Mouse (Mus musculus) neural tube, embryonic 10.5 days (tissue): Measurements from ENCODE around the gene Akr1c14.
A peak's percentile ranks its signal among the peaks of the same experiment; 100 is the strongest.
"Not testable (repeated sequence)": the region's sequence is repeated elsewhere in the genome, so short reads cannot be mapped to it uniquely, and the experiment has no call there.

Experiments used
- DNase-seq: peaks from one replicate; pipeline ENCODE4 v3.0.0-alpha.2; 2017; ENCODE audit warnings: low spot score; ENCODE audit errors: extremely low spot score

The Akr1c14 gene

DNA sequence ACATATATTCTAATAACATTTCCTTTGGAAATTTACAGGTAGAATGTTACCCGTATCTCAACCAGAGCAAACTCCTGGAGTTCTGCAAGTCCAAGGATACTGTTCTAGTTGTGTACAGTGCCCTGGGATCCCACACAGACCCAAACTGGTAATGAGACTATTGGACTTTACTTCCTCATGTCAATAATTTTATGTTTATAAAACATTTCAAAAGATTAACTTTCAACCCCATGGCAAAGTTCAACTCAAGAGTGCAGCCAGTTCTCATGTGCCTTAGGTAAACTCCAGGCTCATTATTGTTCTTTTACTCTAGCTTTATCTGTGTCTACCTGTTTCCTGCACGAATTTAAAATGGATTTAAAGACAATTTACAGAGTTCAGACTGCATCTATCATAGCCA lies at the start of gene Akr1c14:
TSS of gene Akr1c14 (plus strand) at position 293 of the 400 bp plus-strand sequence.
- DNase-seq = no peak

DNA sequence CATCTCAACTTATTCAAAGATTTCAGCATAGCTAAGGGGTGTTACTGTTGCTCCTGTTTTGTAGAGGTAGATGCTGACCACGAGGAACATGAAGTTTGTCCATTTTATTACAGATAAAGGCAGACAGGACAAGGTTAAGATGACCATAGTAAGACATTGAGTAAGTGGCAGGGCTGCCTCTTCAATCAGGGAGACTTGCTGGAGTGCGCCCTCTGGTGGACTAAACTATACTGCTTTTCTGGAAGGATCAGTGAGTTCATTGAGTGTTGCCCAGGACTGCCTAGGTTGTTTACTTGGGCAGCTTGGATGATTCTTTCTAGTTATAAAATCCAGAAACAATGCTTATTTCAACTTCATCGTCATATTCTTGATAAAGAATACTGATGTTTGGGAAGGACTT lies 47.1 kb upstream of the Akr1c14 start:
- DNase-seq = peak; percentile 73

GRCm38 (mm10) chr13:4010784-4011183 lies 38.0 kb upstream of the Akr1c14 start:
- no peak for DNase-seq

DNA sequence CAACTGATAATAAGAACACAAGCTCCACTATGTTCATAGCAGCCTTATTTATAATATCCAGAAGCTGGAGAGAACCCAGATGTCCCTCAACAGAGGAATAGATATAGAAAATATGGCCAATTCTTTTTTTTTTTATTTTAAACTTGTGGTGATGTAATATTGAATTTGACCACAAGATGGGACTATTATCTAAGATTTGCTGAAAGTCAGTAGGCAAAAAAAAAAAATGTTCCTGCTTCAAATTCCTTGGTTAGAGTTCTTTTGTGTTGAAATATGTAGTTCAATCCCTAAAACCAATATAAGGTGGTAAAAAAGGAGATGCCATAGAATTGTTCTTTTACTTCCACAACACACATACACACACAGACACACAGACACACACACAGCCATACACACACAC lies 35.0 kb upstream of the Akr1c14 start:
- DNase-seq = no peak

DNA sequence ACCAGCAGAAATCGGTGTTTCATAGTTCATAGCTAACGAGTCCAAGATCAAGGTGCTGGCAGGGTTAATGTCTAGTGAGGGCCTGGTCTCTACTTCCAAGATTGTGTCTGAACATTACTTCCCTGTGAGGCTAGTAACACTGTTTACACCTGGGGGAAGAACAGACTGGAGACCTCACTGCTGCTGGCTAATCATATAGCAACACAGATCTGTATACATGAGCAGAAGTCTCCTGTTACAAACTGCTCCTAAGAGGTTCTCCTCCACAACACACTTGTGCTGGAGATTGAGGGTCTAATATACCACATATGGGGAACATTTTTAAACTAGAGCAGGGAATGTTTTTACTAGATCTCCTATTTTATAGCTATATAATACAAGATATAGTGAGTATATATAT lies 18.9 kb upstream of the Akr1c14 start:
- DNase-seq = no peak

- no peak for DNase-seq
Measured at GRCm38 (mm10) chr13:4032512-4032911, 16.3 kb upstream of the Akr1c14 start.

GRCm38 (mm10) chr13:4035052-4035451 lies 13.8 kb upstream of the Akr1c14 start:
- no peak for DNase-seq

DNA sequence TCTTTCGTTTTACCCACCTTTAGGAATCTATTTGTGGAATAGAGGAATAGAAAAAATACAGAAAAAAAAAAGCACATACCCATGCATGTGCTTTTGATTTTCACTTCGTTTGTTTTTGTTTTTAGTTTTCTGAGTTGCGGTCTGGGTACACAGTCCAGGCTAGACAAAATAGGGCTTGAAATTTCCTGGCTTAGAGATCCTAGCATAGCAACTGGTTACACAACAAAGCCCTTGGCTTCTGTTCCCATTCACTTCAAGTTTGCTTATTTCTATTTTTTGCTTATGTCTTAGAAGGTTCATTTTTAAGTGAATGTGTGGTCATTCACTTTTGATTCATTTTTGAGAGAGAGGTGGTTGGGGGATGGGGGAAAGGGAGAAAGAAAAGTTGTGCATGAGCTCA lies 2.7 kb upstream of the Akr1c14 start:
- DNase-seq = no peak

DNA sequence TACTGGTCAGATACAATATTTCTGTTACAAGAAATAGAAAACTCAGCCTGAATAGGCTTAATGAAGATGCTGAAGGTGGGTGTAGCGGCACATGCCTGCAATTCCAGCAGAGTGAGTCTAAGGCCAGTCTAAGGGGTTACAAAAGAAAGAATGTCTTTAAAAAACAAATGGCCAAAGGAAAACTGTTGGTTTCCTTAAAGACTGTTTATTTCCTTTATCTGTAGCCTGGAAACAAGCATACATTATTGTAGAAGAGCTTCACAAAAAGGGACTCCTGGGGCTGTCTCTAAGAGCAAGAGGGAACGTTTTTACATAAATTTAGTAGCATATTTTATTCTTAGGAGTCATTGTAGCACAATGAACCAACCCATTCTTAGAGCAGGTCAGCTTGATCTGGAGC lies 2.0 kb upstream of the Akr1c14 start:
- DNase-seq = no peak

DNA sequence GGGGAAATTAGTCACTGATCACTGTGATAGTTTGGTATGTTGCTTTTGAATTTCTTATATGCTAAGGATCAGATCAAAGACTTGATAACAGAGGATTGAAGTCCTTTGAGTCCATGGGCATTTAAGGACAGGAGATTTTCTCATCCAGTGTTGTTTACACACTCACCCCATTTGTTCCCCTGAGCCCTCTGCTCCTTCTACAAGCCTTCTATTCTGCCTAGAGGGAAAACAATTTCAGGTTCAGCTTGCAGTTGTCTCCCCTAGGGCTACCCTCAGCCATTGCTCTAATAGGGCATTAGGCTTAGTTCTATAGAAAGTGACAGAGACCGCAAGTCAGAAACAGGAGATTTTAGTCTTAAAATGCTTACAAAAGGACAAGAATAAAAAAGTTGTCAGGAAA lies 585 bp upstream of the Akr1c14 start:
- DNase-seq = no peak

GRCm38 (mm10) chr13:4049655-4050054 lies 844 bp downstream of the Akr1c14 start:
- DNase-seq = no peak

- no peak for DNase-seq
Measured at GRCm38 (mm10) chr13:4055450-4055849, 6.6 kb downstream of the Akr1c14 start.

GRCm38 (mm10) chr13:4056211-4056610 lies 7.4 kb downstream of the Akr1c14 start:
- no peak for DNase-seq

GRCm38 (mm10) chr13:4058239-4058638 lies 9.4 kb downstream of the Akr1c14 start:
- not testable (repeated sequence) for DNase-seq

GRCm38 (mm10) chr13:4059363-4059762 lies 10.6 kb downstream of the Akr1c14 start:
- no peak for DNase-seq

GRCm38 (mm10) chr13:4060214-4060730 lies 11.5 kb downstream of the Akr1c14 start:
- DNase-seq = no peak

- DNase-seq = no peak
Measured at GRCm38 (mm10) chr13:4076517-4077435, 28.0 kb downstream of the Akr1c14 start.

- DNase-seq = no peak
Measured at GRCm38 (mm10) chr13:4079876-4080275, 31.1 kb downstream of the Akr1c14 start.

- no peak for DNase-seq
Measured at GRCm38 (mm10) chr13:4101691-4102090, 52.9 kb downstream of the Akr1c14 start.

DNA sequence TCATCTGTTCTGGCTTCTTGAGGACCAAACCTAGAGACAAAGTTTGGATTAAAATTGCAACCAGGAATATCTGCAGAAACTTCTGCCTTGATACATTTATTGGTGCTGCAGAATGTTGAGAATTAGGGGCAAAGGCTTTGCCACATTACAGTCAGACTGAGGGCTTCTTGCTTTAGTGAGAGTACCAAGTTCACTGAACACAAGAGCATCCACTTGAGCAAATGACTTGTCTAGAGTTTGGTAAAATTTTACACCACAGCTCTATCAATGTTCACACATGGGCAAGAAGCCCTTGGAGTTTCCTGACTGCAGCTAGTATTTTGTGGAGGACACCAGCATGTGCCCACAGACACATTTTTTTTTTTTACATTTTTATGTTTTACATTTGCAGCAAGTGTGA lies 53.9 kb downstream of the Akr1c14 start:
- DNase-seq = no peak

GRCm38 (mm10) chr13:4110281-4111188 lies 61.7 kb downstream of the Akr1c14 start:
- peak; percentile 61 for DNase-seq
